Mouse (Mus musculus): ENCODE results near the gene Olfr790. TPM values are rescaled to one million over a fixed set of nuclear protein-coding genes. Genes with fewer than 3 reads are reported as not detected.

The Olfr790 gene
- polyA plus RNA-seq (2012; rRNA removed): not detected in 2 replicates
- not detected in 2 replicates for polyA plus RNA-seq (2014; fragmentation: Nextera tagmentation; extraction: Ambion mirVana)

DNA sequence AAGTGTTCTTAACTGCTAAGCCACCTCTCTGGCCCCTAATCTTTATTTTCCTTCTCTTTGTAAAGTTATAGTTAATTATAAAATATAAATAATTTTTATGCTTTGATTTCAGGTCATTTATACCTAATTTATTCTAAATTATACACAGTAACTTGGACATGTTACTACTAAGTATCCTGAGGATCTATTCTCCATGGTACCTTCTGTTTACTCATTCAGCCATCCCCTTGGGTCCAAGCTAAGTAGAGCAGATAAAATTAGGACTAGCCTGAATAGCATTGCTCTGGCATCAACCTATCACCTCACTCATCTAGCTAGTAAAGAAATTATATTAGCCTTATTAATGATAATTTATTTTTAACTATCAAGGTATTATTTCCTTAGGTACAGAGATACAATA is at the start of gene Olfr790:
TSS of gene Olfr790 (plus strand) at position 301 of the 400 bp plus-strand sequence.
- no peak within 1 kb of the TSS for H3K27ac ChIP-seq

DNA sequence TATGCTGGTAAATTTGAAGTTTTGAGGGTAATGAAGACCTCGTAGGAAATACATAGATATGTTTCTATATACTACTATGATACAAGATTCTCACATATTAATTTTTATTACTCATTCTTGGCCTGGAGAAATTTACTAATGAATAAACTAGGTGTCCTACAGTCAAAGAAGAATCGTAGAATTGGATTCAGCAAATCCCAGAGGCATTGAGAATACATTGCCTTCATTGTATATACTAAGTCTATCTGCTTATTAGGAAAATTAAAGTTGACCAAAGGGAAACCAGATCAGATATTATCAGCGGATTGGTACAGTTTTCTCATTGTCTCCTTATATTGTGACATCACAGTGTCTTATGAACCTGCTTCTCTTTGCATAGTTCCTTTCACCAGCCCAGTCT is 36.7 kb upstream of the Olfr790 start, which contains the start of gene Olfr787:
TSS of gene Olfr787 (plus strand) at position 301 of the 400 bp plus-strand sequence.
- Histone ChIP-seq H3K4me2 (ENCODE audit: low read depth) (no peak within 1 kb of the TSS), H3K4me1 (replicated peaks; ENCODE audit: control insufficient read depth in 2 of 2, insufficient read depth in 2 of 2, low read length in 1 of 2) (no peaks in the 10 kb centered on the region), H3K36me3 (replicated peaks; ENCODE audit: control insufficient read depth, insufficient read depth, low read depth) (no peaks in the 10 kb centered on the region), H3K27ac (no peak within 1 kb of the TSS), H3K9ac (replicated peaks) (no peak within 1 kb of the TSS), H3K27me3 (ENCODE audit: control insufficient read depth, insufficient read depth, low read length) (no peaks in the 10 kb centered on the region), H3K4me3 (ENCODE audit: insufficient read depth in 1 of 2, low read depth in 2 of 2, low read length in 2 of 2) (no peak within 1 kb of the TSS), H3K9me3 (ENCODE audit: control insufficient read depth, low read length) (no peaks in the 10 kb centered on the region)
- no peak for TF ChIP-seq EP300 (IDR thresholded peaks at IDR 0.05; ENCODE audit: low read depth)
- no peak for TF ChIP-seq CTCF (IDR thresholded peaks at IDR 0.05; ENCODE audit: low read depth)
- no peak for ATAC-seq (ENCODE audit: insufficient read depth)
- WGBS (ENCODE audit: insufficient replicate concordance): 52% methylated on average over 3 of the region's 3 CpGs
- no peak for DNase-seq (ENCODE audit: low read depth in 3 of 3, low spot score in 3 of 3)

More for the DNA sequence above, at the start of gene Olfr790:
- no peak for ATAC-seq (ENCODE audit: insufficient read depth)
- TF ChIP-seq CTCF (IDR thresholded peaks at IDR 0.05; ENCODE audit: low read depth) (no peak), EP300 (IDR thresholded peaks at IDR 0.05; ENCODE audit: low read depth) (no peak)
- Histone ChIP-seq H3K4me1 (replicated peaks; ENCODE audit: control insufficient read depth in 2 of 2, insufficient read depth in 2 of 2, low read length in 1 of 2) (no peaks in the 10 kb centered on the region), H3K4me2 (ENCODE audit: low read depth) (no peak within 1 kb of the TSS), H3K4me3 (ENCODE audit: insufficient read depth in 1 of 2, low read depth in 2 of 2, low read length in 2 of 2) (no peak within 1 kb of the TSS), H3K9me3 (ENCODE audit: control insufficient read depth, low read length) (no peaks in the 10 kb centered on the region), H3K9ac (replicated peaks) (no peak within 1 kb of the TSS), H3K27me3 (ENCODE audit: control insufficient read depth, insufficient read depth, low read length) (no peaks in the 10 kb centered on the region), H3K36me3 (replicated peaks; ENCODE audit: control insufficient read depth, insufficient read depth, low read depth) (no peaks in the 10 kb centered on the region)
- DNase-seq (ENCODE audit: low read depth in 3 of 3, low spot score in 3 of 3): no peak

DNA sequence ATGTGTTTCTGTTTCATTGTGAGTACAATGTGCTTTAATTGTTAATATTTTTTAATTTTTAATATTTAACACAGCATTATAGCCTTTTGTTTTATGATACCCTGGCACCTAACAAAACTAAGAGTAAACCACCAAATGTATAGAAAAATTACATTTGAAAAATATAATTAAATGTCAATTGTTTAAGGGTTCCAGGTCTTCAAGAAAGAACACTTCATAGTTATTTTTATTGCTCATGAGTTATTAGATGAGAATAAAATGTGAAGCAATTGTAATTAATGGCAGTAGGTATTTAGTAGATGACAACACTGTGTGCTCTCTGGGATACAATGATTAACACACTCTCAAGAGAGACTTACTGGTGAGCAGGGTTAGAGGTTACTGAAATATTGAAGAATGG is 27.6 kb upstream of the Olfr790 start, which contains the start of gene Olfr788:
TSS of gene Olfr788 (plus strand) at position 301 of the 400 bp plus-strand sequence.
- Histone ChIP-seq H3K36me3 (replicated peaks; ENCODE audit: control insufficient read depth, insufficient read depth, low read depth) (no peaks in the 10 kb centered on the region), H3K9ac (replicated peaks) (no peak within 1 kb of the TSS), H3K27ac (no peak within 1 kb of the TSS), H3K4me1 (replicated peaks; ENCODE audit: control insufficient read depth in 2 of 2, insufficient read depth in 2 of 2, low read length in 1 of 2) (no peaks in the 10 kb centered on the region), H3K4me2 (ENCODE audit: low read depth) (no peak within 1 kb of the TSS), H3K4me3 (ENCODE audit: insufficient read depth in 1 of 2, low read depth in 2 of 2, low read length in 2 of 2) (no peak within 1 kb of the TSS), H3K27me3 (ENCODE audit: control insufficient read depth, insufficient read depth, low read length) (no peaks in the 10 kb centered on the region), H3K9me3 (ENCODE audit: control insufficient read depth, low read length) (no peaks in the 10 kb centered on the region)
- ATAC-seq (ENCODE audit: insufficient read depth) (no peak), DNase-seq (ENCODE audit: low read depth in 3 of 3, low spot score in 3 of 3) (no peak)
- TF ChIP-seq CTCF (IDR thresholded peaks at IDR 0.05; ENCODE audit: low read depth): no peak
- TF ChIP-seq EP300 (IDR thresholded peaks at IDR 0.05; ENCODE audit: low read depth): no peak

DNA sequence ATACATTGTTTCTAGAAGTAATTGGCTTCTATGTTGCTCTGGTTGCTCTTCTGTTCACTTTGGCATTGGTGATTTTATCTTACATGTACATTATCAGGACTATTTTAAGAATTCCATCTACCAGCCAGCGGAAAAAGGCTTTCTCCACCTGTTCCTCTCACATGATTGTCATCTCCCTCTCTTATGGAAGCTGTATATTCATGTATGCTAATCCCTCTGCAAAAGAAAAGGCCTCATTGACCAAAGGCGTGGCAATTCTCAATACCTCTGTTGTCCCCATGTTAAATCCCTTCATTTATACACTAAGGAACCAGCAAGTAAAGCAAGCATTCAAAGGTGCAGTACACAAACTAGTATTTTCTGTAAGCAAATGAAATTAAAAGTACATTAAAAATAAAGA is 25.0 kb upstream of the Olfr790 start:
- no peak for DNase-seq (ENCODE audit: low read depth in 3 of 3, low spot score in 3 of 3)
- Histone ChIP-seq H3K36me3 (replicated peaks; ENCODE audit: control insufficient read depth, insufficient read depth, low read depth) (no peaks in the 10 kb centered on the region), H3K4me3 (ENCODE audit: insufficient read depth in 1 of 2, low read depth in 2 of 2, low read length in 2 of 2) (no peak overlapping the region), H3K9me3 (ENCODE audit: control insufficient read depth, low read length) (no peaks in the 10 kb centered on the region), H3K27me3 (ENCODE audit: control insufficient read depth, insufficient read depth, low read length) (no peaks in the 10 kb centered on the region), H3K4me1 (replicated peaks; ENCODE audit: control insufficient read depth in 2 of 2, insufficient read depth in 2 of 2, low read length in 1 of 2) (no peaks in the 10 kb centered on the region), H3K4me2 (ENCODE audit: low read depth) (no peak overlapping the region), H3K27ac (no peak overlapping the region), H3K9ac (replicated peaks) (no peak overlapping the region)
- WGBS (ENCODE audit: insufficient replicate concordance): 33% methylated on average over 2 of the region's 2 CpGs
- TF ChIP-seq EP300 (IDR thresholded peaks at IDR 0.05; ENCODE audit: low read depth): no peak
- TF ChIP-seq CTCF (IDR thresholded peaks at IDR 0.05; ENCODE audit: low read depth): no peak
- ATAC-seq (ENCODE audit: insufficient read depth): no peak

DNA sequence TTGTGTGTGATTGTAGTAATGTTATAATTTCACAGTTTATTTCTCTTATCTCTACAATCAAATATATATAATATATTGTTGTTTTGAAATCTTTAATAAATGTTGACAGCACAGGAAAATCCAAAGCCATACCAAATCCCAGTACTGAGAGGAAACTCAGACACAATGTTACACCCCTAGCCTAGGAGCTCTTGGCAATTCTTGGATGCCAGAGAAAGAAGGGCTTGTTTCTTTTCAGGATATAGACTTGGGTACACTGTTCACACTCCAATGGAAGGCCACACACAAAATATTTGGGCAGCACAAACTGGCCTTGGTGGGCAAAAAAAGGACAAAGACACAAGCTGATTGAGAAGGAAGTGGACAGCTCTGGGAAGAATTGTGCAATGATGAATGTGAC is 24.6 kb upstream of the Olfr790 start:
- ATAC-seq (ENCODE audit: insufficient read depth) (no peak), DNase-seq (ENCODE audit: low read depth in 3 of 3, low spot score in 3 of 3) (no peak)
- Histone ChIP-seq H3K36me3 (replicated peaks; ENCODE audit: control insufficient read depth, insufficient read depth, low read depth) (no peaks in the 10 kb centered on the region), H3K4me3 (ENCODE audit: insufficient read depth in 1 of 2, low read depth in 2 of 2, low read length in 2 of 2) (no peak overlapping the region), H3K4me1 (replicated peaks; ENCODE audit: control insufficient read depth in 2 of 2, insufficient read depth in 2 of 2, low read length in 1 of 2) (no peaks in the 10 kb centered on the region), H3K27me3 (ENCODE audit: control insufficient read depth, insufficient read depth, low read length) (no peaks in the 10 kb centered on the region), H3K9me3 (ENCODE audit: control insufficient read depth, low read length) (no peaks in the 10 kb centered on the region), H3K9ac (replicated peaks) (no peak overlapping the region), H3K27ac (no peak overlapping the region), H3K4me2 (ENCODE audit: low read depth) (no peak overlapping the region)
- TF ChIP-seq EP300 (IDR thresholded peaks at IDR 0.05; ENCODE audit: low read depth) (no peak), CTCF (IDR thresholded peaks at IDR 0.05; ENCODE audit: low read depth) (no peak)

All from liver, embryonic 14.5 days (tissue).